Mouse (Mus musculus): ENCODE measurements around the gene Pilrb1.
A peak's percentile ranks its signal among the peaks of the same experiment; 100 is the strongest.

Pilrb1 gene

GRCm38 (mm10) chr5:137830238-137830637 lies 27.7 kb downstream of the Pilrb1 start:
- DNase-seq (ENCODE audit: low read depth, low spot score) = peak; percentile 37

GRCm38 (mm10) chr5:137828694-137829093 lies 29.2 kb downstream of the Pilrb1 start:
- DNase-seq (ENCODE audit: low read depth, low spot score) = no peak

- peak; percentile 16 for DNase-seq (ENCODE audit: low read depth, low spot score)
Measured at GRCm38 (mm10) chr5:137826421-137826820, 31.5 kb downstream of the Pilrb1 start.

GRCm38 (mm10) chr5:137825971-137826370 lies 31.9 kb downstream of the Pilrb1 start:
- no peak for DNase-seq (ENCODE audit: low read depth, low spot score)

- DNase-seq (ENCODE audit: low read depth, low spot score) = peak; percentile 5
Measured at GRCm38 (mm10) chr5:137825030-137825429, 32.9 kb downstream of the Pilrb1 start.

- DNase-seq (ENCODE audit: low read depth, low spot score) = no peak
Measured at GRCm38 (mm10) chr5:137823455-137824045, 34.4 kb downstream of the Pilrb1 start.

- DNase-seq (ENCODE audit: low read depth, low spot score) = peak; percentile 44
Measured at GRCm38 (mm10) chr5:137822602-137823001, 35.3 kb downstream of the Pilrb1 start.

GRCm38 (mm10) chr5:137822126-137822525 lies 35.8 kb downstream of the Pilrb1 start:
- no peak for DNase-seq (ENCODE audit: low read depth, low spot score)

GRCm38 (mm10) chr5:137817466-137818222 lies 40.3 kb downstream of the Pilrb1 start:
- DNase-seq (ENCODE audit: low read depth, low spot score) = no peak

- no peak for DNase-seq (ENCODE audit: low read depth, low spot score)
Measured at GRCm38 (mm10) chr5:137808316-137808715, 49.6 kb downstream of the Pilrb1 start.

GRCm38 (mm10) chr5:137806158-137806557 lies 51.7 kb downstream of the Pilrb1 start:
- no peak for DNase-seq (ENCODE audit: low read depth, low spot score)
